Mouse (Mus musculus) spleen, adult 2 months (tissue): Measurements from ENCODE around the gene Dock7. TPM values are rescaled to one million over a fixed set of nuclear protein-coding genes. Genes with fewer than 3 reads are reported as not detected.
A peak's percentile ranks its signal among the peaks of the same experiment; 100 is the strongest.

Source experiments
- DNase-seq, 2 experiments: peaks; one replicate each; pipeline versions ENCODE4 v3.0.0 to v3.0.0-alpha.2; 2012 to 2021; ENCODE audit warnings: low spot score in 2 of 2, low read depth in 1 of 2
- H3K27ac ChIP-seq: fragments of 200-500 bp; 2 replicates; pipeline ENCODE4 v1.5.1; 2012; ENCODE audit warnings: low read length, inconsistent platforms; ENCODE audit not compliant: insufficient read depth
- H3K27me3 ChIP-seq: fragments of 200-500 bp; 2 replicates; pipeline ENCODE4 v1.6.1; 2012; ENCODE audit warnings: mild to moderate bottlenecking, moderate library complexity, low read length, inconsistent platforms; ENCODE audit not compliant: control insufficient read depth, insufficient read depth
- H3K36me3 ChIP-seq: fragments of 200-500 bp; 2 replicates; pipeline ENCODE4 v1.6.1; 2012; ENCODE audit warnings: mild to moderate bottlenecking, low read length, inconsistent platforms; ENCODE audit not compliant: control insufficient read depth, insufficient read depth
- H3K4me1 ChIP-seq: fragments of 200-500 bp; 2 replicates; pipeline ENCODE4 v1.6.1; 2011; ENCODE audit warnings: inconsistent platforms; ENCODE audit not compliant: control insufficient read depth, insufficient read depth, insufficient read length
- H3K4me3 ChIP-seq: fragments of 200-500 bp; 2 replicates; pipeline ENCODE4 v1.5.1; 2011; ENCODE audit warnings: mild to moderate bottlenecking, inconsistent platforms; ENCODE audit not compliant: insufficient read depth, insufficient read length; ENCODE audit errors: extremely low read depth
- CTCF ChIP-seq: fragments of 200-500 bp; IDR thresholded peaks from 2 replicates; pipeline ENCODE4 v1.5.1; 2011; ENCODE audit warnings: mild to moderate bottlenecking, inconsistent platforms; ENCODE audit not compliant: insufficient read depth, insufficient read length, insufficient replicate concordance; ENCODE audit errors: extremely low read depth
- POLR2A ChIP-seq: fragments of 200-500 bp; IDR thresholded peaks from 2 replicates; pipeline ENCODE4 v1.6.1; 2011; ENCODE audit warnings: low read depth, low read length, inconsistent platforms
- WGBS: fragments of 180-500 bp; shearing (Covaris S2); methylation state at CpG from one replicate; pipeline ENCODE4 v1.1.7; 2018; 5-methylcytosine and 5-hydroxymethylcytosine counted together
- polyA plus RNA-seq: library from polyadenylated mRNA; depleted of rRNA; stranded (reverse); fragments of >200 nt; gene quantifications from 2 replicates; pipeline ENCODE4 v1.2.3, GENCODE M21; 2012

Gene Dock7
- polyA plus RNA-seq, 1 experiment = 5.4 TPM

- peaks cover 8% of the 10 kb centered on the region for H3K27me3 ChIP-seq
- H3K4me3 ChIP-seq = no peak overlapping the region
- no peak overlapping the region for H3K27ac ChIP-seq
- TF ChIP-seq POLR2A (no peak), CTCF (no peak)
- H3K4me1 ChIP-seq = no peaks in the 10 kb centered on the region; the same call in 1 of the 2 replicates
- no peaks in the 10 kb centered on the region for H3K36me3 ChIP-seq
- no peak for DNase-seq
- WGBS = 93% methylated on average over 1 of the region's 1 CpGs
Observed at GRCm38 (mm10) chr4:99122786-99123185, 2.1 kb upstream of the Dock7 start.

DNA sequence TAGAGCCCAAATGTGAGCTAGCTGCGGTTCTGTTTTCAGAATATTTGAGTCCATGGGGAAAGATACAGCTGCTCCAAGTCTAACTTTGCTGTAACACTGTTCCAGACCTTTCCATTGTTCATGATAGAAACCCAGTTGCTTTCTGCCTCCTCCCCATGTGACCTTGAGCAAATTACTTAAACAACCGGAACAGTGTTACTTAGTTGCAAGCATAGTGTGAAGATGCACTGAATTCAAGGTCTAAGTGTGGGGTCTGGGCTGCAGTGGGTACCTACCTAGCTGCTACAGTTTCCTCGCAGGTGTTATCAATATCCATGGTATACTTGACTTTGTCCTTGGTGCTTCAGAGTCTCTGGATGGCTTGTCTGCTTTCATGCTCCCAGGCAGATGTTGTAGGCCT lies 1.3 kb upstream of the Dock7 start:
- no peak overlapping the region for H3K27ac ChIP-seq
- H3K27me3 ChIP-seq = peaks cover 8% of the 10 kb centered on the region
- TF ChIP-seq POLR2A (no peak), CTCF (no peak)
- no peaks in the 10 kb centered on the region; the same call in 1 of the 2 replicates for H3K4me1 ChIP-seq
- no peaks in the 10 kb centered on the region for H3K36me3 ChIP-seq
- 93% methylated on average over 3 of the region's 3 CpGs for WGBS
- H3K4me3 ChIP-seq = no peak overlapping the region
- no peak for DNase-seq

- DNase-seq = no peak
- TF ChIP-seq CTCF (no peak), POLR2A (no peak)
- H3K4me3 ChIP-seq = peak overlapping the region; percentile 62
- 13% methylated on average over 17 of the region's 17 CpGs for WGBS
- no peaks in the 10 kb centered on the region; the same call in 1 of the 2 replicates for H3K4me1 ChIP-seq
- peaks cover 8% of the 10 kb centered on the region for H3K27me3 ChIP-seq
- H3K27ac ChIP-seq = no peak overlapping the region
- no peaks in the 10 kb centered on the region for H3K36me3 ChIP-seq
Observed at GRCm38 (mm10) chr4:99121123-99121755, 524 bp upstream of the Dock7 start.

DNA sequence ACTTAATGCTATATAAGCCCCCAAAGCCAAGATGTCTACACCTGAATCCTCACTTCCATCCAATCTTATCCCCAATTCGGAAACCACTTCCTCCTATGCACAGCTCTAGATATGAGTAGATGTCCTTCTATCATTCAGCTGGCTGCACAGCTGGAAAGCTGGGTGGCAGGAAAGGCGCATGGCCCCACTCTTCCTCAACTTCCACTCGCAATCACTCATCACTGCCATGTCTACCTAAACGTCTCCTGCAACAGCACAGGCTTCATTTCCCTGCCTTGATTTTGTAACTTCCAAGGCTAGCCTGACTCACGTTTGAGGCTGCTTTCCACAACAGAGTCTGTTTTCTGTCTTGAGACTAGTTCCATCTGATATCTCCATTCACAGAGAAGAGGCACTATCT lies 1.7 kb downstream of the Dock7 start:
- DNase-seq = no peak
- no peak overlapping the region for H3K4me3 ChIP-seq
- H3K4me1 ChIP-seq = no peaks in the 10 kb centered on the region; the same call in 1 of the 2 replicates
- 68% methylated on average over 5 of the region's 5 CpGs for WGBS
- no peak for TF ChIP-seq CTCF
- TF ChIP-seq POLR2A = no peak
- H3K27ac ChIP-seq = no peak overlapping the region
- H3K27me3 ChIP-seq = peaks cover 8% of the 10 kb centered on the region
- H3K36me3 ChIP-seq = no peaks in the 10 kb centered on the region

GRCm38 (mm10) chr4:99115797-99116196 lies 4.9 kb downstream of the Dock7 start:
- WGBS = 85% methylated on average over 9 of the region's 9 CpGs

DNA sequence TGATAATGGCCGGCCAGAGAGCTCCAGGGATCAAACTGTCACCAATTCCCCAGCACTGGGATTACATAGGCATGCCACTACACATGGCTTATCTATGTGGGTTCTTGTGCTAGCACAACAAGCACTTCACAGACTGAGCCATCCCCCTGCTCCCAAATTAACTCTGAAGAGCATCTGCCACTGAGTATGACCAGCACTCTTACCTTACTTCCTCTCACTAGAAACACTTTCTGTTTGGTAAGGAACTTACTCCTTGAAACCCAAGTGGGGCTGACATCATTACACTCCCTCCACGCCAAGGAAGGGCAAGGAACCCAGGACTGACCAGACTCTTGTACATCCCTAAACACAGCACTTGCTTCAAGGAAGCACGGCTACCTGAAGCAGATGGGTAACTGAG lies 9.0 kb downstream of the Dock7 start:
- TF ChIP-seq POLR2A (no peak), CTCF (no peak)
- WGBS = 82% methylated on average over 3 of the region's 3 CpGs
- no peaks in the 10 kb centered on the region for H3K27me3 ChIP-seq

More at GRCm38 (mm10) chr4:99115797-99116196, 4.9 kb downstream of the Dock7 start:
- Histone ChIP-seq H3K4me3 (no peak overlapping the region), H3K27ac (no peak overlapping the region), H3K4me1 (no peaks in the 10 kb centered on the region; the same call in none of the 2 replicates), H3K36me3 (no peaks in the 10 kb centered on the region), H3K27me3 (peaks cover 7% of the 10 kb centered on the region)
- DNase-seq = no peak
- TF ChIP-seq POLR2A (no peak), CTCF (no peak)

GRCm38 (mm10) chr4:99108817-99109216 lies 11.9 kb downstream of the Dock7 start:
- DNase-seq = no peak
- no peaks in the 10 kb centered on the region; the same call in 1 of the 2 replicates for H3K4me1 ChIP-seq
- no peak overlapping the region for H3K27ac ChIP-seq
- H3K4me3 ChIP-seq = no peak overlapping the region
- no peaks in the 10 kb centered on the region for H3K36me3 ChIP-seq
- H3K27me3 ChIP-seq = no peaks in the 10 kb centered on the region
- WGBS = 97% methylated on average over 4 of the region's 4 CpGs
- TF ChIP-seq CTCF (no peak), POLR2A (no peak)

More for the DNA sequence above, 9.0 kb downstream of the Dock7 start:
- DNase-seq = no peak
- Histone ChIP-seq H3K4me1 (no peaks in the 10 kb centered on the region; the same call in 1 of the 2 replicates), H3K36me3 (no peaks in the 10 kb centered on the region), H3K27ac (no peak overlapping the region), H3K4me3 (no peak overlapping the region)
